Mouse (Mus musculus) hematopoietic stem cell, adult 5-6 weeks (primary cell): Measurements from ENCODE around the gene Cfd. TPM values are rescaled to one million over a fixed set of nuclear protein-coding genes. Genes with fewer than 3 reads are reported as not detected.
A peak's percentile ranks its signal among the peaks of the same experiment; 100 is the strongest.
"Not testable (repeated sequence)": the region's sequence is repeated elsewhere in the genome, so short reads cannot be mapped to it uniquely, and the experiment has no call there.

Source experiments
- ATAC-seq, 2 experiments: fragments of 125-278 bp in 1 of 2; replicated peaks in 1 of 2; 2 replicates each; pipeline ENCODE4 v1.8.0; 2016 to 2017; ENCODE audit warnings: inconsistent platforms in 2 of 2, mild to moderate bottlenecking in 2 of 2, moderate number of reproducible peaks in 2 of 2, low read depth in 1 of 2, moderate TSS enrichment in 1 of 2; ENCODE audit not compliant: low FRiP score in 2 of 2, poor library complexity in 2 of 2, severe bottlenecking in 2 of 2, insufficient read depth in 1 of 2, low TSS enrichment in 1 of 2
- total RNA-seq: library from RNA; stranded (forward); fragments of 172-1452, 232-1000 nt; gene quantifications from 2 replicates; pipeline ENCODE4 v1.2.3, GENCODE M21; 2017

Gene Cfd
- total RNA-seq, 1 experiment from 2014 or later = not detected

DNA sequence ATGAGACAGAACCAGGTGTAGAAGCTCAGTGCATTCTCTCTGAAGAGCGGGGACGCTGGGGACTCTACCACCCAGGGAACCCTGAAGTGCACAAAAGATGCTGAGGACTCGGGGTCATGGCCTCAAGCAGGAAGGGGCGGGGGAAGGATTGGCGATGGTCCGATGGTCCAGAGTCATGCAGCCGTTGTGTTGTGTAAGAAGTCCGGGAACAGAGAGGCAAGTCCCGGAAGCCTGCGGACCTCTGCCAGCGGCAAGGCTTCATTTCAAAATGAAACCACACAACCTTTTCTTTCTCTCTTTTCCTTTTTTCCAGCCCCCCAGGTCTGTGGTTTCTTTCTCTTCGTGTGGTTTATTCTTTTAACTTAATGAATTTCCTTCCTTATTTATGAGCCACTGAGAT, 12.9 kb upstream of the Cfd start:
- ATAC-seq = peak; percentile 60 to 61

DNA sequence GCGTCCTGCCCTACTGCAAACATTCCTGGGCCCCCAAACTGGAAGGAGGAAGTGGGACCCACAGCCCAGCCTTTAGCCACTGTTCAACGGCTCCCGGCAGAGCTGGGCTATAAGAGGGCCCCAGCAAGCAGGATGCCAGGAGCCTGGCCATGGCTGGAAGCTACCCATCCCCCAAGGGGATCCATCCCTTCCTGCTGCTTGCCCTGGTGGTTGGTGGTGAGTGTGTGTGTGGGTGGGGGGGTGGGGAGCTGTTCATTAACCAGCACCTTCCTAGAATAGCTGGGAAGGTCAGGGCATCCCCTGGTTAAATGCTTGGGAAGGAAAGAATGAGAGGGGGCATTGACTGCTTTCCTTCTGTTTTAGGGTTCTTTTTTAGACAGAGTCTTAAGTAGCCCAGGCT, 11.1 kb upstream of the Cfd start:
- ATAC-seq = no peak

- no peak for ATAC-seq
Observed at GRCm38 (mm10) chr10:79880721-79881120, 9.9 kb upstream of the Cfd start.

- ATAC-seq = peak; percentile 10 to 34; a peak in 3 of 4 replicates
Observed at GRCm38 (mm10) chr10:79881981-79882380, 8.7 kb upstream of the Cfd start.

DNA sequence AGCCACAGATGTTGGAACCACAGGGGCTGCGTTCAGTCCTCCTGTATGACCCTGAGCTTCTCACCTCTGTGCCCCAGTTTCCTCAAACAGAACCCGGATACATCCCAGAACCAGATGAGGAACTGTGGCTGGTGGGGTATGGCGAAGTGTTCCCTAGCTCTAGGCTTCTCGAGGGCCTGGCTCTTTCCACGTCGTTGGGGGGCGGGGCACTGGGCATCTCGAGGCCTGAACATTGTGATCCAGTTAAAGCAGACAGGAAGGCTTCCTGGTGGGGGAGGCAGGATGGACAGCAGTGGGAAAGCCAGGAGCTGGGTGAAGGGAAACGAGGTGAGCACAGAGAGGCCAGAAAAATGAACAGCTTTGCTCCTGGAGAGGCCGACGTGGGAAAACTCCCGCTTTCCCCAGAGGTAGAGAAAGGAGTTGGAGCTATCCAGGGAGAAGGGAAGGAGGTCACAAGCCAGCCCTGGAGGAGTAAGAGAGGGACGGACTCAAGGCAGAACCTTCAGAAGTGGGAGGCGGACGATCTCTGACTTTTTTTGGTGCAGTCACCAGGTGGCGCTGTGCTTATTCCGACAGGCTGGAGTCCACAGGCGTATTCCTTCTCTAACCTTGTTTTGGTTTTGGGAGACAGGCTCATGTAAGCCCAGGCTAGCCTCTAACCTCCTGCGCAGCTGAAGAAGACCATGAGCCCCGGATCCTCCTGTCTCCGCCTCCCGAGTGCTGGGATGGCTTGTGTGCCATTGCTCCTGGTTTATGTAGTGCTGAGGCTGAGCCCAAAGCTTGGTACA, 7.2 kb upstream of the Cfd start:
- peak; percentile 41 to 42; a peak in 2 of 4 replicates for ATAC-seq

DNA sequence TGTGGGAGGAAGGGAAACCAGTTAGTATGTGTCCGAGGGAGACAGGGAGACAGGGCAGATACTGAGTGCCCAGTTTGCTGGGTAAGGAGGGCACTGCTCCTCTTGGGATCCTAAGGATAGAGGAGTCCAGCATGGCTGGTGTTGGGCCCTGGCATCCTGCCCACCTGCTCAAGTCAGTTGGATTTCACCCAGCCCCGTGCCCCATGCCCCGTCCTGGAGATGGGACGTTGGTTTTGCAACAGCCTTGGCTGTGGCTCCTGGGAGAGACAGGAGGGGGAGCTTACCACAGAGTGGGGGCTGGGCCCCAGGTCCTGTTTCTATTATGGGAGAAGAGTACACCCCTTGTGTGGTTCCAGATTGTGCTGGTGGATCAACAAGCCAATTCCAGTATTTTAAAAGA, 6.2 kb upstream of the Cfd start:
- no peak for ATAC-seq

DNA sequence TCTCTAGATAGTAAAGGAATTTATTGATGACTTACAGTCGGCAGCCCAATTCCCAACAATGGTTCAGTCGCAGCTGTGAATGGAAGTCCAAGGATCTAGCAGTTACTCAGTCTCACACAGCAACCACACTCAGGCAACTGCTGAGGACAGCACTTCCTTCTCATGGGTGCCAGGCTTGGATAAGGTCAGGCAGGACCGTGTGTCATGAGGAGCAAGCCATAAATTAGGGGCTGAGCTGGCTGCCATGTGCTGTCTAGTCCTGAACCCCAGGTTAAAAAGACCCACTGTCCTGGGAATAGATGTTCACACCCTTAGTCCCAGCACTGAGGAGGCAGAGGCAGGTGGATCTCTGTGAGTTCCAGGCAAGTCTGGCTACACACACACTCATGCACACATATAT, 5.7 kb upstream of the Cfd start:
- ATAC-seq = not testable (repeated sequence)

- no peak for ATAC-seq
Observed at GRCm38 (mm10) chr10:79886054-79886453, 4.6 kb upstream of the Cfd start, which contains the start of gene Elane. TSS of gene Elane (plus strand) at chr10:79886247.

- ATAC-seq = no peak
Observed at GRCm38 (mm10) chr10:79886611-79887010, 4.0 kb upstream of the Cfd start.

- peak; percentile 28 to 48; a peak in 2 of 4 replicates for ATAC-seq
Observed at GRCm38 (mm10) chr10:79889386-79889785, 1.3 kb upstream of the Cfd start.

DNA sequence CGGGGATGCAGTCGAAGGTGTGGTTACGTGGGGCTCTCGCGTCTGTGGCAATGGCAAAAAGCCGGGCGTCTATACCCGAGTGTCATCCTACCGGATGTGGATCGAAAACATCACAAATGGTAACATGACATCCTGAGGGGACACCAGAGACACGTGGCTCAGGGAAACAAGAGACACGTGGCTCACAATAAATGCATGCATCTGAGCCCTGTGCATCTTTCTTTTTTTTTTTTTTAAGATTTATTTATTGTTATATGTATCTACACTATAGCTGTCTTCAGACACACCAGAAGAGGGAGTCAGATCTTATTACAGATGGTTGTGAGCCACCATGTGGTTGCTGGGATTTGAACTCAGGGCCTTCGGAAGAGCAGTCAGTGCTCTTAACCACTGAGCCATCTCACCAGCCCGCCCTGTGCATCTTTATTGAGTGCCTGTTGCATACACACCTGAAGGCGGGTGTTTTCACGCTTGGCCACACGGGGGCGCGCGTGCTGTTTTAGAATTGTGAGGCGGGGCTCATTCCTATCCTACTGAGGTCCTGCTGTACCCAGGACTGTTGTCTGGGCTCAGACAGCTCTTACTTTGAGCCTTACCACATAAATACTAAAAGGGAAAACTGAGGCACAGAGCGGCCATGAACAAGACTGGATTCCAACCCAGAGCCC, 1.9 kb downstream of the Cfd start:
- peak; percentile 47 to 55; a peak in 2 of 4 replicates for ATAC-seq

- no peak for ATAC-seq
Observed at GRCm38 (mm10) chr10:79896306-79896705, 5.7 kb downstream of the Cfd start.

- ATAC-seq = no peak
Observed at GRCm38 (mm10) chr10:79896814-79897213, 6.2 kb downstream of the Cfd start.

- no peak for ATAC-seq
Observed at GRCm38 (mm10) chr10:79897316-79898245, 6.9 kb downstream of the Cfd start.

GRCm38 (mm10) chr10:79900951-79901410, 10.3 kb downstream of the Cfd start:
- ATAC-seq = peak; percentile 51 to 53

GRCm38 (mm10) chr10:79906712-79907111, 16.1 kb downstream of the Cfd start:
- no peak for ATAC-seq

- no peak for ATAC-seq
Observed at GRCm38 (mm10) chr10:79907415-79907814, 16.8 kb downstream of the Cfd start.
